Mouse (Mus musculus): Measurements from ENCODE around the gene Gm5868. TPM values are rescaled to one million over a fixed set of nuclear protein-coding genes. Genes with fewer than 3 reads are reported as not detected.
"Not testable (repeated sequence)": the region's sequence is repeated elsewhere in the genome, so short reads cannot be mapped to it uniquely, and the experiment has no call there.

Gene Gm5868
- polyA plus RNA-seq, 1 experiment from 2014 or later, result 7.3 TPM

GRCm38 (mm10) chr5:72586667-72587191, 622 bp downstream of the Gm5868 start:
- H3K4me1 ChIP-seq (ENCODE audit: control insufficient read depth, insufficient read depth, low read length); H3K27me3 ChIP-seq (ENCODE audit: control insufficient read depth, insufficient read depth, low read length); H3K9me3 ChIP-seq (ENCODE audit: control insufficient read depth, low read length); H3K27ac ChIP-seq (ENCODE audit: low read depth, low read length); H3K36me3 ChIP-seq (ENCODE audit: control insufficient read depth, insufficient read depth, low read length): not testable (repeated sequence)
- ATAC-seq (ENCODE audit: low read depth), result peak; percentile 49; the same call in 1 of the 2 replicates
- 46% methylated on average over 25 of the region's 25 CpGs for WGBS
- H3K4me3 ChIP-seq (ENCODE audit: low read depth, low read length), result peak overlapping the region; percentile 35
- 0 out of 2 replicates have a peak overlapping the region, but pooled peaks have one; percentile 39 for H3K9ac ChIP-seq (replicated peaks; ENCODE audit: low read depth, low read length)
- peak overlapping the region; percentile 52 for H3K4me2 ChIP-seq (ENCODE audit: low read depth, low read length)

GRCm38 (mm10) chr5:72586122-72586521, 1.2 kb downstream of the Gm5868 start:
- not testable (repeated sequence) for ATAC-seq (ENCODE audit: low read depth); H3K27me3 ChIP-seq (ENCODE audit: control insufficient read depth, insufficient read depth, low read length); H3K4me3 ChIP-seq (ENCODE audit: low read depth, low read length); H3K36me3 ChIP-seq (ENCODE audit: control insufficient read depth, insufficient read depth, low read length); H3K9ac ChIP-seq (replicated peaks; ENCODE audit: low read depth, low read length); H3K27ac ChIP-seq (ENCODE audit: low read depth, low read length); H3K4me1 ChIP-seq (ENCODE audit: control insufficient read depth, insufficient read depth, low read length); H3K4me2 ChIP-seq (ENCODE audit: low read depth, low read length); H3K9me3 ChIP-seq (ENCODE audit: control insufficient read depth, low read length)
- 52% methylated on average over 7 of the region's 7 CpGs for WGBS

DNA sequence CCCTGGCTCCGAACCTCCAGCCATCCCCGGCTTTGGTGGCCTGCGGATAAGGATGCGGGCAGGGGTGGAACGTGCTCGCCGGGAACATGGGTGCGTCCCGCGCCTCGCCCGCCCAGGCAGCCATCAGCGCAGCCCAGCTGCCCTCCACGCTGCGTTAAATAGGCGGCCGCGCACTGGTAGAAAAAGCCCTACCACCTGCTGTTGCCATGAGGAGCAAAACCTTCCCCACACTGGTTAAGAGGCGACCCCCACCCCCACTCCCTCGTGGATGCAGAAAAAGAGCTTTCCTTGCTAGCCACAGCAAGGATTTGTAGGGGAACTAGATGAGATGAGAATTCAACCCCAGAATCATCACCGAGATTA, 6.4 kb downstream of the Gm5868 start, which contains the start of gene Zar1:
Gene Zar1 (minus strand): TSS at position 285 of the 363 bp plus-strand sequence.
- peak within 1 kb of the TSS; percentile 60 for H3K4me2 ChIP-seq (ENCODE audit: low read depth, low read length)
- H3K9me3 ChIP-seq (ENCODE audit: control insufficient read depth, low read length); H3K27me3 ChIP-seq (ENCODE audit: control insufficient read depth, insufficient read depth, low read length); H3K36me3 ChIP-seq (ENCODE audit: control insufficient read depth, insufficient read depth, low read length); H3K4me1 ChIP-seq (ENCODE audit: control insufficient read depth, insufficient read depth, low read length); H3K27ac ChIP-seq (ENCODE audit: low read depth, low read length): not testable (repeated sequence)
- peak within 1 kb of the TSS; percentile 53 for H3K9ac ChIP-seq (replicated peaks; ENCODE audit: low read depth, low read length)
- H3K4me3 ChIP-seq (ENCODE audit: low read depth, low read length), result peak within 1 kb of the TSS; percentile 35
- 7% methylated on average over 14 of the region's 21 CpGs for WGBS
- peak; percentile 62 for ATAC-seq (ENCODE audit: low read depth)

DNA sequence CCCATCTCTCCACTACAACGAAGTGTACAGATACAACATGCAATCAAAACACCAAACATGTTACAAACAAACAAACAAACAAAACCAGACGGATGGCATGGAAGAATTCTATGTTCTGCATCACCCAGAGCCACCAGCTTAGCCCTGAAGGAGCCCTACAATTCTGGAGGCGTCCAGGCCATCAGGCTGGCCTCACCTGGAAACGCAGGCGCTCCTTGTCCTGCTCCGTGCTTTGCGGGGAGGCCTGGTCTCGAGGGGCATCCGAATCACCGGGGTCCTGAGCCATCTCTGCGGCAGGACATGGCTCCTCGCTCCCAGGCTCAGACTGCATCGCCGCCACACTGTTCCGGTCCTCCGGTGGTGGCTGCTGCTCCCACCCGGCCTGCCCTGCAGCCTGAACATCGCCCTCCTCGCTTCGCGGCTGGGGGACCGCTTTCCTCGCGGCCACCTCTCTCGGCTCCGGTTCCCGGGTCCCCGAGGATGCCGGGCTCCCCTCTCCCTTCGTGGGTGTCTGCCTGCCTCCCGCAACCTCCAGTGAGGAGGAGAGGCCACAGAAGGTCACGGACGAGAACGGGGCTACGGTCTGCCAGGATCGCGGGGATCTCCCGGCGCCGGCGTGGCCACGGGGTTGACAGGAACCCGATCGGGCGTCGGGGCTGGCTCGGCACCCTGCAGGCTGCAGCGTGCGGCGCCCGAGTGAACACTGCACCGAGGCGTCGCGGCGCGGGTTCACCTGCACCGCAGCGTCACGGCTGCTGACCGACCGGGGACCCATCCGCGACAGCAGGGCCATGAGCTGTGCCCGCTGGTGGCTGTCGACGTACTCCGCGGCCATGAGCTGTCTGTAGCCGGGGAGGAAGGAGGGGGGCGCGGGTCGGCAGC, 7.0 kb downstream of the Gm5868 start:
- H3K4me2 ChIP-seq (ENCODE audit: low read depth, low read length), result peak overlapping the region; percentile 60
- not testable (repeated sequence) for H3K27ac ChIP-seq (ENCODE audit: low read depth, low read length); H3K27me3 ChIP-seq (ENCODE audit: control insufficient read depth, insufficient read depth, low read length); H3K36me3 ChIP-seq (ENCODE audit: control insufficient read depth, insufficient read depth, low read length); H3K9me3 ChIP-seq (ENCODE audit: control insufficient read depth, low read length); H3K4me1 ChIP-seq (ENCODE audit: control insufficient read depth, insufficient read depth, low read length)
- peak; percentile 78 for ATAC-seq (ENCODE audit: low read depth)
- H3K4me3 ChIP-seq (ENCODE audit: low read depth, low read length), result peak overlapping the region; percentile 35
- WGBS, result 4% methylated on average over 45 of the region's 73 CpGs
- H3K9ac ChIP-seq (replicated peaks; ENCODE audit: low read depth, low read length), result peak overlapping the region; percentile 53

DNA sequence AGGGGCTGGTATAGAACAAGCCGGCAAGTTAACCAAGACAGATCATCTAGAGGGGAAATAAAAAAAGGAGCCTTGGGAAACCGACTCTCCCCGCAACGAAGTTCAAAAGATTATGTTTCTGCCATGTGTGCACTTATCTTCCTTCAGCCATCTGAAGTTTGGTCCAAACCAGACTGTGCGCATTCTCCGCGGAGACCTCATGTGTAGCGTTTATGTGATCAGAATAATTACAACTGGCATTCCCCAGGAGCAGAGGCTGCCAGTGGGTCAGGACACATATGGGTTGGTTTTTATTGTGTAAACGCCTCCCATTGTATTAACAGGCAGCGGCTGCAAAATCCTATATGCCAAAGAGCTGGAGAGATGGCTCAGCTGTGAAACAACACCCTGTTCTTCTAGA, 7.8 kb downstream of the Gm5868 start:
- not testable (repeated sequence) for H3K36me3 ChIP-seq (ENCODE audit: control insufficient read depth, insufficient read depth, low read length); H3K4me1 ChIP-seq (ENCODE audit: control insufficient read depth, insufficient read depth, low read length); H3K9ac ChIP-seq (replicated peaks; ENCODE audit: low read depth, low read length); H3K9me3 ChIP-seq (ENCODE audit: control insufficient read depth, low read length); H3K4me2 ChIP-seq (ENCODE audit: low read depth, low read length); H3K27me3 ChIP-seq (ENCODE audit: control insufficient read depth, insufficient read depth, low read length); H3K27ac ChIP-seq (ENCODE audit: low read depth, low read length)
- WGBS, result 22% methylated on average over 10 of the region's 10 CpGs
- ATAC-seq (ENCODE audit: low read depth), result peak; percentile 50
- H3K4me3 ChIP-seq (ENCODE audit: low read depth, low read length), result peak overlapping the region; percentile 35; the same call in 1 of the 2 replicates

DNA sequence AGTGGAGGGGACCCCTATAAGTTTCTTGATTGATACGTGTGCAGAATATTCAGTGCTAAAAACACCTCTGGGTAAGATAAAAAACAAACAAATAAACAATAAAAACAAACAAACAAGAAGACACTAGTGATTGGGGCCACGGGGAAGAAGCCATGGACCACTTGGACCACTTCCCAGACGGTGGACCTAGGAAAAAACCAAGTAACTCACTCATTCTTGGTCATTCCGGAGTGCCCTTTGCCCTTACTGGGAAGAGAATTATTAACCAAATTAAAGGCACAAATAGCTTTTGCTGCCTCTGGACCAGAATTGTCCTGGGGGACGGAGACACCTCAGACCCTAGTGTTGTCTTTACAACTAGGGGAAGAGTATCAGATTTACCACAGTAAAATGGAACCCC, 21.7 kb downstream of the Gm5868 start:
- no peak for ATAC-seq (ENCODE audit: low read depth)
- Histone ChIP-seq H3K36me3 (ENCODE audit: control insufficient read depth, insufficient read depth, low read length) (no peaks in the 10 kb centered on the region), H3K4me3 (ENCODE audit: low read depth, low read length) (no peak overlapping the region), H3K9me3 (ENCODE audit: control insufficient read depth, low read length) (no peaks in the 10 kb centered on the region), H3K4me1 (ENCODE audit: control insufficient read depth, insufficient read depth, low read length) (no peaks in the 10 kb centered on the region), H3K27ac (ENCODE audit: low read depth, low read length) (no peak overlapping the region), H3K27me3 (ENCODE audit: control insufficient read depth, insufficient read depth, low read length) (no peaks in the 10 kb centered on the region), H3K9ac (replicated peaks; ENCODE audit: low read depth, low read length) (no peak overlapping the region), H3K4me2 (ENCODE audit: low read depth, low read length) (no peak overlapping the region)
- 83% methylated on average over 5 of the region's 5 CpGs for WGBS

DNA sequence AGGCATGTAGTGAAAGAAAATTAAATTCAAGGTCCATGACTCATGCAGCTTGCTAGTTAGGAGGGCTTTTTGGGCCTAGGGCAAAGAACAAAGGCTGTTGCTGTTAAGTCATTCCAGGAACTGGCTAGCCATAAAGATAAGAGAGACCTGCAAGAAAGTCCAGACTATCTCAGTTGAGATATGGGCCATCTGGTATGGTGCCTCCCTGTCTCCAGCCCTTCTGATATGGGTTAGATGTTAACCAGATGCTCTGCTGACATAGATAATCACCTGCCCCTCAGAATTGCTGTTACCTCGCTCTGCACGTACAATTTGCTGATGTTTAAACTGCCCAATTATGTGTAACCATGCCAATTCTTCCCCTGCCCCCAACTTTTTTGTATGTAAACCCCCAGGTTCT, 24.2 kb downstream of the Gm5868 start:
- not testable (repeated sequence) for H3K9ac ChIP-seq (replicated peaks; ENCODE audit: low read depth, low read length); H3K9me3 ChIP-seq (ENCODE audit: control insufficient read depth, low read length); H3K4me2 ChIP-seq (ENCODE audit: low read depth, low read length); H3K36me3 ChIP-seq (ENCODE audit: control insufficient read depth, insufficient read depth, low read length); H3K27me3 ChIP-seq (ENCODE audit: control insufficient read depth, insufficient read depth, low read length); H3K4me1 ChIP-seq (ENCODE audit: control insufficient read depth, insufficient read depth, low read length); ATAC-seq (ENCODE audit: low read depth); H3K27ac ChIP-seq (ENCODE audit: low read depth, low read length); H3K4me3 ChIP-seq (ENCODE audit: low read depth, low read length)
- WGBS, result 98% methylated on average over 2 of the region's 2 CpGs

- Histone ChIP-seq H3K9ac (replicated peaks; ENCODE audit: low read depth, low read length) (no peak overlapping the region), H3K36me3 (ENCODE audit: control insufficient read depth, insufficient read depth, low read length) (no peaks in the 10 kb centered on the region), H3K4me2 (ENCODE audit: low read depth, low read length) (no peak overlapping the region), H3K4me3 (ENCODE audit: low read depth, low read length) (no peak overlapping the region), H3K9me3 (ENCODE audit: control insufficient read depth, low read length) (no peaks in the 10 kb centered on the region), H3K27me3 (ENCODE audit: control insufficient read depth, insufficient read depth, low read length) (no peaks in the 10 kb centered on the region), H3K27ac (ENCODE audit: low read depth, low read length) (no peak overlapping the region), H3K4me1 (ENCODE audit: control insufficient read depth, insufficient read depth, low read length) (peaks cover 5% of the 10 kb centered on the region; the same call in 1 of the 2 replicates)
- WGBS, result 89% methylated on average over 3 of the region's 3 CpGs
- ATAC-seq (ENCODE audit: low read depth), result no peak
These were observed 26.2 kb downstream of the Gm5868 start for GRCm38 (mm10) chr5:72560976-72561628.

DNA sequence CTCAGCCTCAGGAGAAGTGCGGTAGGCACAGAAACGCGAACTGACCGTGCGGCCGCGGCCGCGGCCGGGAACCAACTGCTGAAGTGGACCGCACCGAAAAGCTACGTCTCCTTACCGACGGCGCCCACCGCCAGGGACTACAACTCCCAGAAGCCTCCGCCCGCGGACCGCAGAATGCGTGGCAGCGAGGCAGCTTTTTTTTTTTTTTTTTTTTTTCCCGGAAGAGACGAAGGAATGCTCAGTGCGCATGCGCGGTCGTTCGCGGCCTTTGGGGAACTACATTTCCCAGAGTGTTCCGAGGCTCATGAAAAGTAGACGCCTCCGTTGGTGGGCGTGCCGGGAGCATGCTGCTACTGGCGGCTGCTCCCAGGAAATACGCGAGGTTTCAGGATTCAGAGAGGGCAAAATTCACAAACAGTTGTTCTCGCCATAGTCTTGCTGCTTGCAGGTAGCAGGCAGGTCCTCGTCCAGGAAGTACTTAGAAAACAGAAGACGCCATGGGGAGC, 27.8 kb downstream of the Gm5868 start, which contains the start of gene Nfxl1:
Gene Nfxl1 (minus strand): TSS at position 141 of the 506 bp plus-strand sequence.
- H3K27ac ChIP-seq (ENCODE audit: low read depth, low read length), result peak within 1 kb of the TSS; percentile 73
- H3K27me3 ChIP-seq (ENCODE audit: control insufficient read depth, insufficient read depth, low read length), result no peaks in the 10 kb centered on the region
- peak within 1 kb of the TSS; percentile 84 for H3K9ac ChIP-seq (replicated peaks; ENCODE audit: low read depth, low read length)
- H3K4me1 ChIP-seq (ENCODE audit: control insufficient read depth, insufficient read depth, low read length), result peaks cover 5% of the 10 kb centered on the region; the same call in 1 of the 2 replicates
- 0% methylated on average over 42 of the region's 42 CpGs for WGBS
- peak within 1 kb of the TSS; percentile 92 for H3K4me3 ChIP-seq (ENCODE audit: low read depth, low read length)
- H3K36me3 ChIP-seq (ENCODE audit: control insufficient read depth, insufficient read depth, low read length), result no peaks in the 10 kb centered on the region
- H3K9me3 ChIP-seq (ENCODE audit: control insufficient read depth, low read length), result no peaks in the 10 kb centered on the region
- peak within 1 kb of the TSS; percentile 65 for H3K4me2 ChIP-seq (ENCODE audit: low read depth, low read length)
- ATAC-seq (ENCODE audit: low read depth), result peak; percentile 97
